Mouse (Mus musculus) forelimb bud, embryonic 11.5 days (tissue): Measurements from ENCODE around the gene Rbm4b.
"Not testable (repeated sequence)": the region's sequence is repeated elsewhere in the genome, so short reads cannot be mapped to it uniquely, and the experiment has no call there.

ENCODE experiments used
- DNase-seq: peaks from one replicate; pipeline ENCODE4 v3.0.0-alpha.2; 2012; ENCODE audit warnings: low read depth, low spot score

Gene Rbm4b

DNA sequence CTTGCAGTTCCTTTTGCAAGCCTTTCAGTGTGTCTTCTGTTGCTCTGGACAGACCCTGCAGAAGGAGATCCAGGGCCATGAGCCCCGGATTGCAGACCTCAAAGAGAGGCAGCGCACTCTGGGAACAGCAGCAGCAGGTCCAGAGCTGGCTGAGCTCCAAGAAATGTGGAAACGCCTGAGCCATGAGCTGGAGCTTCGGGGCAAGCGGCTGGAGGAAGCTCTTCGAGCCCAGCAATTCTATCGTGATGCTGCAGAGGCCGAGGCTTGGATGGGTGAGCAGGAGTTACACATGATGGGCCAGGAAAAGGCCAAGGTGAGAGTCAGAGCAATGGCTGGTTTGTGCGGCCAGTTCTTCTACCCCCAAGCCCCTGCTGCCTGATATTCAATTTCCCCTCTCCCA is 11.2 kb upstream of the Rbm4b start:
- DNase-seq: no peak

GRCm38 (mm10) chr19:4745681-4746080 is 10.6 kb upstream of the Rbm4b start:
- DNase-seq: no peak

- DNase-seq: no peak
Measured at GRCm38 (mm10) chr19:4746611-4747010, 9.7 kb upstream of the Rbm4b start.

- no peak for DNase-seq
Measured at GRCm38 (mm10) chr19:4747631-4748312, 8.5 kb upstream of the Rbm4b start.

DNA sequence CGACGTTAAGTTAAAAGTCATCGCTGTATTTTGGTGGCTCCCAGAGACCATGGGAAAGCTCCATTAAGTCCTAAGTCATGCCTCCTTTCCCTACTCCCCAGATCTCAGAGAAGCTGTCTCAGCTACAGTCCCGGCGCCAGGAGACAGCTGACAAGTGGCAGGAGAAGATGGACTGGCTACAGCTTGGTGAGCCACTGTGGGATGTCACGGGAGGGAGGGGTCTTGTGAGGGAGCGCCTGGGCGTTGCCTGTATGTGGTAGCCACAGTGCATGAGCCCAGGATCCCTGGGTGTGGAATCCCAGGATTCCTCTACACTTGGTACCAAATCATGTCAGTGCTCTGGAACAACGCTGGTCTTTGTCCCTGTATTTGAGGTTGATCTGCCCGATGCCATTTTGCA is 7.8 kb upstream of the Rbm4b start:
- no peak for DNase-seq

- DNase-seq: no peak
Measured at GRCm38 (mm10) chr19:4749975-4750374, 6.3 kb upstream of the Rbm4b start.

DNA sequence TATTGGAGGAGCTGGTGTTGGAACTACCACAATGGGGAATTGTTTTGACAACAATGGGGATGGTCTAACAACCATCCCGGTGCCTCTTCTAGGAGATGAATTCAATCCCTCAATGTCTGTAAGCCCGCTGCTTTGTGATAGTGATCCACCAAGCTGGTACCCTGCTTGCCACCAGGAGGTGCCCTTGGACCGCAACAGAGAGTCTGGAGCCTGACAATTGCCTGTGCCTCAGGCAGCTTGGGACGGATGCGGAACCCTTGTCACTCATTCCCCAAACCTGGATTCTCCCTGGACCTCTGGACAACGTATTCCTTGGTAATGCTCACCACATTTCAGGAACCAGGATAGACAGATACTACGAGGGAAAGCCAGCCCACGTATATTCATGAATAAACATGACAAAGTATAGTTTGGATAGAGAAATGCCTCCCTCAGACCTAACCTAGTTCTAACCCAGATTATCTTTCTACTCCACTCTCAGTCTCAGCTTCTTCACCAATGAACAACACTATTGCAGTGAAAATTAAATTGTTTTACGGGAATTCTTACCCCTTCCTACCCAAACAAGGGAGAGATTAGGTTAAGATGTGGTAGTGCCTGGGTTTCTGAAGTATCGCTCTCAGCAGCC is 618 bp upstream of the Rbm4b start:
- DNase-seq: peak; percentile 87

DNA sequence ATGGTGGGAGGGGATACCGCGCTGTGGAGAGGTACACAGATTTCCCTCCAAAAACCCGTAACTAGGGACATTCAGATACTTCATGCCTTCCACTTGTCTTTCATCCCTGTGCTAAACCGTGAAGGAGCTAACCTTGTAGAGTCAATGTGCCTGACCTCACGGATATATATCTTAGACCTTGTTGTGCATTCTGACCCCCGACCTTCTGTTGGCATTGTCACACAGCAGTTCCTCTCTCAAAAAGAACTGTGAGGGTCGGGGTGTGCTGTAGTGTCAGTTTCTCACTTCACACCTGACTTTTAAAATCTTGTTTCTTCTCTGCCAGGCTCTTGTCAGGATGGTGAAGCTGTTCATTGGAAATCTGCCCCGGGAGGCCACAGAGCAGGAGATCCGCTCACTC is 624 bp downstream of the Rbm4b start:
- no peak for DNase-seq

- not testable (repeated sequence) for DNase-seq
Measured at GRCm38 (mm10) chr19:4760544-4760943, 4.2 kb downstream of the Rbm4b start.

DNA sequence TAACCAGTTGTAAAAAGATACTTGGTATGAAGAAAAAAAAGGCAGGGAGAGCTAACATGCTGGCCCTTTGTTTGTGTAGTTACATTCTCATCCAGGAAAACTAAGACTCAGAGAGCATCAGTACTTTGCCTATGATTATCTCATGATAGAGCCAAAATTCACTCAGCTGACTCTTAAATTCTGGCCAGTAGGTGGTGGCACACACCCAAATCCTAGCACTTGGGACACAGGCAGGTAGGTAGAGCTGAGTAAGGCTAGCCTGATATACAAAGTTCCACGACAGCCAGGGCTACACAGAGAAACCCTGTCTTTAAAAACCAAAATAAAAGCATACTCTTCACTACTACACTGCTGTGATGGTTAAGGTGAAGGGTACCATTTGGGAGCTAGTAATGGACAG is 6.6 kb downstream of the Rbm4b start:
- no peak for DNase-seq

GRCm38 (mm10) chr19:4767507-4768148 is 11.3 kb downstream of the Rbm4b start:
- no peak for DNase-seq

DNA sequence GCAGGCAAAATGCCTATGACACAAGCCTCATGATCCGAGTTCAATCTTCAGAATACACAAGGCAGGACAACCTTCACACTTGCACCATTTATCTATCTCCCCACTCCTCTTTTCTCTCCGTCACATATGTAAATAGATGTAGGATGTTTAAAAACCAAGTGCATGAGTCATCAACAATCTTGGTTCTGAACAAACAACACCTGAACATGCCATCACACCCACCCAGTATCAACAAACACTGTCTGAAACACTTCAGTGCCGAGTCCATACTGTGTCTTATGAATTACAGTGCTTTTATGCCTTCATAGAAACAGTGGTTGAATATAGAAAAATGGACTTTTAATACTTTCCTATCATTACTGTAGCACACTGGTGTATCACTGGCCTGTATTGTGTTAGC is 16.5 kb downstream of the Rbm4b start:
- no peak for DNase-seq

DNA sequence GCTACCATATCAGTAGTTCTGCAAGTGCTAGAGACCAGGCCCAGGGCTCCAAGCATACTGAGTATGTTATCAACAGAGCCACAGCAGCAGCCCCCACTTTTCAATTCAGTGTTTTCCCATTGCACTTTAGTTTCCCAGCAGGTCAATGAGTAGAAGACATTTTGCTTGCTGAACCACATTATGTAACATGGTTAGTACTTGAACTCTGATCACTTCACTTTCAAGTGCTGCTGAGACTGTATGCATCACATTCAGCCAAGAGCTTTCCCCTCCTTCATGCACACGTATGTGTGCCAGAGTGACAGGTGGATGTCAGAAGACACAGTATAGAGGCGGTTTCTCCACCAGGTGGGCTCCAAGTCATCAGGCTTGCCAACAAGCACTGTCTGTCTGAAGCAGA is 26.6 kb downstream of the Rbm4b start:
- DNase-seq: no peak

DNA sequence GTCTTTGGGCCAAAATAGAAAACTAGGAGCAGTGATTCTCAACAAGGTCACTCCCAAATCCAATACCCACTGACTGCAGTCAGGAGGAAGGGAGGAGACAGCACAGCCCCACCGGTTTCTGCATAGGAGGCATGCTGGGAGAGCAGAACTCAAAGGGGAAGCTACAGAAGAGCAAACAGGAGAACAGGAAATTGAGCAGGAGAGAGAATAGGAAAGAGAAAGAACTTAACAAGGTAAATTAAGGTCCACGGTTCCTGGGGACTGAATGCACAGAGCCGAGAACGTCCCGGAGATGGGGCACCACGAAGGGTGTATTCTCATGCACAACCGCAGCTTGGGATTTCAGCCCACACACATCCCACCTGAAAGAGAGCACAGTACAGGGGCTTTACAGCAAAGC is 28.9 kb downstream of the Rbm4b start:
- DNase-seq: no peak

- no peak for DNase-seq
Measured at GRCm38 (mm10) chr19:4786313-4786712, 30.0 kb downstream of the Rbm4b start.

GRCm38 (mm10) chr19:4793281-4793830 is 37.1 kb downstream of the Rbm4b start:
- no peak for DNase-seq

GRCm38 (mm10) chr19:4793831-4794422 is 37.6 kb downstream of the Rbm4b start, which contains the start of gene Rbm4:
Rbm4 (minus strand) TSS chr19:4793901.
- DNase-seq: peak; percentile 100

- no peak for DNase-seq
Measured at GRCm38 (mm10) chr19:4795929-4796328, 39.6 kb downstream of the Rbm4b start.

GRCm38 (mm10) chr19:4797846-4798245 is 41.5 kb downstream of the Rbm4b start:
- no peak for DNase-seq

DNA sequence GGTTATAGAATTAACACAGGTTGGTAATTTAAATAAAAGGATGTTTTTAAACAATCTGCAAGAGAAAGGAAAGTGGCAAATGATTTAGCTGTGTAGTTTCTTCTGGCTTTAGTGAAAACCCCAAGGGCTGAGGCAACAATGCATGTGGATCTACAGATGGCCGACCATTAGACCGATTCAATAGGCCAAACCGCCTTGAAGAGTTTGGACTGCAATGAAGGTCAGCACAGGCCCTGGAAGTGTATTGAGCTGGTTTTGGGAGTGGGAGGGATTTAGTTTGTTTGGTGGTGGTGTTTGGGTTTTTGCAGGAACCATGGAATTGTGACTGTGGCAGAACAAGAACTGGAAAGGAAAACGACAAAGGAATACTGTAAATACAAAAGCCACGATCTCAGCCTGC is 42.8 kb downstream of the Rbm4b start:
- no peak for DNase-seq

GRCm38 (mm10) chr19:4802691-4803091 is 46.4 kb downstream of the Rbm4b start:
- DNase-seq: no peak

GRCm38 (mm10) chr19:4803283-4803682 is 47.0 kb downstream of the Rbm4b start:
- no peak for DNase-seq
